Mouse (Mus musculus) myocyte (in vitro differentiated cells): ENCODE data around the gene Stxbp5. TPM values are rescaled to one million over a fixed set of nuclear protein-coding genes. Genes with fewer than 3 reads are reported as not detected.
A peak's percentile ranks its signal among the peaks of the same experiment; 100 is the strongest.

Experiments used
- H3K27me3 ChIP-seq: one replicate; pipeline ENCODE4 v1.6.1; 2011; ENCODE audit not compliant: control insufficient read depth, insufficient read depth, insufficient read length
- H3K36me3 ChIP-seq: one replicate; pipeline ENCODE4 v1.6.1; 2011; ENCODE audit not compliant: control insufficient read depth, insufficient read depth
- H3K4me2 ChIP-seq: one replicate; pipeline ENCODE4 v1.6.1; 2011; ENCODE audit warnings: low read depth, control low read depth
- H3K4me3 ChIP-seq: one replicate; pipeline ENCODE4 v1.5.1; 2011; ENCODE audit warnings: mild to moderate bottlenecking, control low read depth, moderate library complexity
- H3K79me2 ChIP-seq: one replicate; pipeline ENCODE4 v1.6.1; 2011; ENCODE audit not compliant: control insufficient read depth, insufficient read depth
- H3ac ChIP-seq: one replicate; pipeline ENCODE4 v1.6.1; 2011; ENCODE audit not compliant: control insufficient read depth, insufficient read length
- CEBPB ChIP-seq: IDR thresholded peaks from 2 replicates; pipeline ENCODE4 v1.6.1; 2011; ENCODE audit warnings: mild to moderate bottlenecking, moderate library complexity; ENCODE audit not compliant: poor library complexity, insufficient read depth, severe bottlenecking
- E2F4 ChIP-seq: IDR thresholded peaks from one replicate; pipeline ENCODE4 v1.6.1; 2011; ENCODE audit warnings: mild to moderate bottlenecking, control low read depth, moderate library complexity; ENCODE audit not compliant: insufficient read depth
- MAX ChIP-seq: IDR thresholded peaks from one replicate; pipeline ENCODE4 v1.6.1; 2011; ENCODE audit warnings: low read depth, mild to moderate bottlenecking, control low read depth
- MYOD1 ChIP-seq, 3 experiments: IDR thresholded peaks; one replicate each; pipeline ENCODE4 v1.6.1; 2011; ENCODE audit warnings: control low read depth in 2 of 3, low read depth in 2 of 3, mild to moderate bottlenecking in 2 of 3, moderate library complexity in 1 of 3; ENCODE audit not compliant: insufficient read length in 2 of 3, control insufficient read depth in 1 of 3
- MYOG ChIP-seq, 3 experiments: IDR thresholded peaks; one replicate each; pipeline ENCODE4 v1.6.1; 2011; ENCODE audit warnings: control low read depth in 2 of 3, low read depth in 2 of 3, mild to moderate bottlenecking in 2 of 3; ENCODE audit not compliant: insufficient read length in 2 of 3, control insufficient read depth in 1 of 3, insufficient read depth in 1 of 3
- POLR2A ChIP-seq: IDR thresholded peaks from one replicate; pipeline ENCODE4 v1.6.1; 2011; ENCODE audit warnings: low read depth, mild to moderate bottlenecking, control low read depth, moderate library complexity; ENCODE audit not compliant: insufficient read length
- POLR2AphosphoS2 ChIP-seq: IDR thresholded peaks from one replicate; pipeline ENCODE4 v1.6.1; 2011; ENCODE audit warnings: low read depth, control low read depth; ENCODE audit not compliant: insufficient read length
- REST ChIP-seq: IDR thresholded peaks from one replicate; pipeline ENCODE4 v1.6.1; 2011; ENCODE audit warnings: mild to moderate bottlenecking, control low read depth, moderate library complexity; ENCODE audit not compliant: insufficient read depth, insufficient read length
- SRF ChIP-seq: IDR thresholded peaks from one replicate; pipeline ENCODE4 v1.6.1; 2011; ENCODE audit warnings: low read depth; ENCODE audit not compliant: control insufficient read depth, insufficient read length
- TCF12 ChIP-seq: IDR thresholded peaks from one replicate; pipeline ENCODE4 v1.6.1; 2011; ENCODE audit warnings: mild to moderate bottlenecking, control low read depth; ENCODE audit not compliant: poor library complexity, insufficient read depth, severe bottlenecking
- TCF3 ChIP-seq: IDR thresholded peaks from one replicate; pipeline ENCODE4 v1.6.1; 2011; ENCODE audit warnings: low read depth, control low read depth; ENCODE audit not compliant: insufficient read length
- USF1 ChIP-seq: IDR thresholded peaks from one replicate; pipeline ENCODE4 v1.6.1; 2011; ENCODE audit warnings: low read depth, mild to moderate bottlenecking, control low read depth, moderate library complexity
- polyA plus RNA-seq: library from polyadenylated mRNA; unstranded; fragments of >200 nt; fragmentation: generic; extraction: Trizol; gene quantifications from one replicate; pipeline ENCODE4 v1.2.1, GENCODE M21; 2012; ENCODE audit warnings: missing spikeins

The Stxbp5 gene
- 4.2 TPM for polyA plus RNA-seq

DNA sequence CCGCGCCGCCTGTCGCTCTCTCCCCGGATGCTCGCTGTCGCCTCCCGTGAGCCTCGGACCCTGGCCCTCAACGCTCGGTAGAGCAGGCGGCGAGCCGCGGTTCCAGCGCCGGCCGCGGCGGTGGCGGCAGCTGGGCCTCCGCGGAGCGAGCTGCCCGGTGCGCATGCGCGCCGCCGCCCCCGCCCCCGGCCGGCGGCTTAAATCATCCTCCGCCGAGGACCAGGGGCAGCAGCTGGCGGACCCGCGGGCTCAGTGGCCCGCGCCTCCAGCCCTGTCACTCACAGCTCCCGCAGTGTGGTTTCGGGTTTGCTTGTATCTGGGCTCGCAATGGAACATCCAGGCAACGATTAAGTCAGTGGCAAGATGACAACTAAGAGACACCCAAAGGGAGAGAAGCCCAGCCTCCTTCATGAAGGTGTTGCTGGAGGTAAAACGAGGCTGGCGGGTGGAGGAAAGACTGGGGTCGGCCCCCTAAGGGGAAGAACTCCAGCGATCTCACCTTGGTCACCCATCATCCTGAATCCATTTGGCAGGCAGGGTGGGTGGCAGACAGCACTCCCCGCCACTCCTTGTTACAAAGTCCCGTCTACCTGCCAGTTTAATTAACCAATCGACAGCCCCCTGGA, at the start of gene Stxbp5:
Gene Stxbp5 (minus strand): TSS at position 9 of the 626 bp plus-strand sequence.
- H3K79me2 ChIP-seq, result peaks cover 36% of the 10 kb centered on the region
- no peaks in the 10 kb centered on the region for H3K36me3 ChIP-seq
- peak within 1 kb of the TSS; percentile 65 for H3K4me3 ChIP-seq
- peak; percentile 90 for TF ChIP-seq POLR2A
- TF ChIP-seq MAX, result no peak
- no peak for TF ChIP-seq REST
- peak; percentile 18 for TF ChIP-seq TCF3
- TF ChIP-seq SRF, result no peak
- no peak for TF ChIP-seq E2F4
- peak in 2 of 3 experiments; percentile 79 to 84 for TF ChIP-seq MYOD1 (IDR thresholded peaks at IDR 0.05; ENCODE audit: control insufficient read depth in 1 of 3, insufficient read length in 2 of 3, low read depth in 2 of 3)
- no peak for TF ChIP-seq CEBPB
- TF ChIP-seq USF1, result no peak
- no peak for TF ChIP-seq TCF12
- peak; percentile 78 for TF ChIP-seq POLR2AphosphoS2
- peak in 2 of 3 experiments; percentile 49 to 65 for TF ChIP-seq MYOG (IDR thresholded peaks at IDR 0.05; ENCODE audit: control insufficient read depth in 1 of 3, insufficient read depth in 1 of 3, insufficient read length in 2 of 3, low read depth in 2 of 3)
- no peaks in the 10 kb centered on the region for H3K27me3 ChIP-seq
- peak within 1 kb of the TSS; percentile 85 for H3ac ChIP-seq
- H3K4me2 ChIP-seq, result peak within 1 kb of the TSS; percentile 98

GRCm38 (mm10) chr10:9912395-9912794, 11.5 kb upstream of the Stxbp5 start:
- TF ChIP-seq CEBPB, result no peak
- TF ChIP-seq USF1, result no peak
- no peak for TF ChIP-seq MAX
- TF ChIP-seq TCF3, result no peak
- no peak for TF ChIP-seq POLR2AphosphoS2
- no peak for TF ChIP-seq TCF12
- no peak for TF ChIP-seq E2F4
- no peak for TF ChIP-seq SRF
- no peak for TF ChIP-seq MYOD1 (IDR thresholded peaks at IDR 0.05; ENCODE audit: control insufficient read depth in 1 of 3, insufficient read length in 2 of 3, low read depth in 2 of 3)
- TF ChIP-seq MYOG (IDR thresholded peaks at IDR 0.05; ENCODE audit: control insufficient read depth in 1 of 3, insufficient read depth in 1 of 3, insufficient read length in 2 of 3, low read depth in 2 of 3), result no peak
- TF ChIP-seq POLR2A, result no peak
- TF ChIP-seq REST, result no peak
- Histone ChIP-seq H3K4me3 (no peak overlapping the region), H3K4me2 (no peak overlapping the region), H3K27me3 (no peaks in the 10 kb centered on the region), H3K79me2 (no peaks in the 10 kb centered on the region), H3K36me3 (no peaks in the 10 kb centered on the region), H3ac (no peak overlapping the region)

- Histone ChIP-seq H3K4me2 (no peak overlapping the region), H3K79me2 (no peaks in the 10 kb centered on the region), H3K27me3 (no peaks in the 10 kb centered on the region), H3ac (no peak overlapping the region), H3K4me3 (no peak overlapping the region), H3K36me3 (no peaks in the 10 kb centered on the region)
- TF ChIP-seq USF1 (no peak), SRF (no peak), REST (no peak)
Observed at GRCm38 (mm10) chr10:9907919-9908502, 7.1 kb upstream of the Stxbp5 start.

- no peaks in the 10 kb centered on the region for H3K36me3 ChIP-seq
- H3K79me2 ChIP-seq, result no peaks in the 10 kb centered on the region
- H3K4me2 ChIP-seq, result no peak overlapping the region
- H3K4me3 ChIP-seq, result no peak overlapping the region
- TF ChIP-seq E2F4 (no peak), TCF3 (no peak), MYOG (IDR thresholded peaks at IDR 0.05; ENCODE audit: control insufficient read depth in 1 of 3, insufficient read depth in 1 of 3, insufficient read length in 2 of 3, low read depth in 2 of 3) (no peak), CEBPB (no peak), MYOD1 (IDR thresholded peaks at IDR 0.05; ENCODE audit: control insufficient read depth in 1 of 3, insufficient read length in 2 of 3, low read depth in 2 of 3) (no peak), USF1 (no peak), MAX (no peak), POLR2AphosphoS2 (no peak), TCF12 (no peak), POLR2A (no peak)
- no peak overlapping the region for H3ac ChIP-seq
- H3K27me3 ChIP-seq, result no peaks in the 10 kb centered on the region
Observed at GRCm38 (mm10) chr10:9907519-9907918, 6.6 kb upstream of the Stxbp5 start.

DNA sequence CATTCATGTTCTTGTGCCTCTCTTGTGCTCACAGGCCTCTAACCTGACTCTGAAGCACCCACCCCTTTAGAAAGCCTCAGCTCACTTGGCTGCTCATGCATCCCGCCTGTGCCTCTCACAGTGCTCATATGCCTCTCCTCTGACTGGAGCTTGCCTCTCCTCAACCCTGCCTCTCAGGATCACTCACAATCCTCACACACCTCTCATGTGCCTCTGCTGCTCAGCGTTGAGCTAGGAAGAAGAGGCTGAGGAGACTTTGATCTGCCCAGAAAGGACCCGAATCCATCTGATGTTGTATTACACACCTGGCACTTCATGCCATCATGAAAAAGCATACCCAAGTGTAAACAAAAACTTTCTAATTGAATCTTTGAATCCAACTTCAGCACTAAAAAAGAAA, 5.3 kb upstream of the Stxbp5 start:
- Histone ChIP-seq H3K4me3 (no peak overlapping the region), H3K36me3 (no peaks in the 10 kb centered on the region), H3K79me2 (no peaks in the 10 kb centered on the region), H3K27me3 (no peaks in the 10 kb centered on the region), H3ac (no peak overlapping the region), H3K4me2 (no peak overlapping the region)
- no peak for TF ChIP-seq E2F4
- no peak for TF ChIP-seq POLR2A
- no peak for TF ChIP-seq MYOG (IDR thresholded peaks at IDR 0.05; ENCODE audit: control insufficient read depth in 1 of 3, insufficient read depth in 1 of 3, insufficient read length in 2 of 3, low read depth in 2 of 3)
- TF ChIP-seq SRF, result no peak
- no peak for TF ChIP-seq TCF3
- TF ChIP-seq CEBPB, result no peak
- TF ChIP-seq TCF12, result no peak
- no peak for TF ChIP-seq MAX
- no peak for TF ChIP-seq POLR2AphosphoS2
- no peak for TF ChIP-seq MYOD1 (IDR thresholded peaks at IDR 0.05; ENCODE audit: control insufficient read depth in 1 of 3, insufficient read length in 2 of 3, low read depth in 2 of 3)
- no peak for TF ChIP-seq REST
- no peak for TF ChIP-seq USF1
